Mouse (Mus musculus) limb, embryonic 10.5 days (tissue): ENCODE data around the gene Coq4. TPM values are rescaled to one million over a fixed set of nuclear protein-coding genes. Genes with fewer than 3 reads are reported as not detected.

ENCODE experiments used
- DNase-seq: peaks from one replicate; pipeline ENCODE4 v3.0.0-alpha.2; 2017; ENCODE audit warnings: low spot score
- H3K27ac ChIP-seq: fragments of 300-500 bp; sonication (generic); 2 replicates; pipeline ENCODE4 v1.5.1; 2016; ENCODE audit warnings: mild to moderate bottlenecking
- H3K27me3 ChIP-seq: fragments of 300-500 bp; sonication (generic); 2 replicates; pipeline ENCODE4 v1.6.1; 2016; ENCODE audit warnings: low read depth, mild to moderate bottlenecking; ENCODE audit not compliant: poor library complexity, severe bottlenecking
- H3K36me3 ChIP-seq: fragments of 300-500 bp; sonication (generic); 2 replicates; pipeline ENCODE4 v1.6.1; 2016; ENCODE audit warnings: mild to moderate bottlenecking, moderate library complexity
- H3K4me1 ChIP-seq: fragments of 300-500 bp; sonication (generic); 2 replicates; pipeline ENCODE4 v1.6.1; 2016
- H3K4me3 ChIP-seq: fragments of 300-500 bp; sonication (generic); 2 replicates; pipeline ENCODE4 v1.5.1; 2016; ENCODE audit warnings: mild to moderate bottlenecking, moderate library complexity
- H3K9me3 ChIP-seq: fragments of 300-500 bp; sonication (generic); replicated peaks from 2 replicates; pipeline ENCODE4 v1.6.1; 2016; ENCODE audit warnings: mild to moderate bottlenecking
- WGBS: fragments of 180-500 bp; shearing (Covaris S2); methylation state at CpG from one replicate; pipeline ENCODE4 v1.1.7; 2016; 5-methylcytosine and 5-hydroxymethylcytosine counted together
- polyA plus RNA-seq: library from polyadenylated mRNA; unstranded; fragments of >200 nt; fragmentation: Nextera tagmentation; extraction: Ambion mirVana; gene quantifications from 2 replicates; pipeline ENCODE4 v1.2.1, GENCODE M21; 2016

Gene Coq4
- polyA plus RNA-seq: 45.5 and 52.8 TPM in 2 replicates

DNA sequence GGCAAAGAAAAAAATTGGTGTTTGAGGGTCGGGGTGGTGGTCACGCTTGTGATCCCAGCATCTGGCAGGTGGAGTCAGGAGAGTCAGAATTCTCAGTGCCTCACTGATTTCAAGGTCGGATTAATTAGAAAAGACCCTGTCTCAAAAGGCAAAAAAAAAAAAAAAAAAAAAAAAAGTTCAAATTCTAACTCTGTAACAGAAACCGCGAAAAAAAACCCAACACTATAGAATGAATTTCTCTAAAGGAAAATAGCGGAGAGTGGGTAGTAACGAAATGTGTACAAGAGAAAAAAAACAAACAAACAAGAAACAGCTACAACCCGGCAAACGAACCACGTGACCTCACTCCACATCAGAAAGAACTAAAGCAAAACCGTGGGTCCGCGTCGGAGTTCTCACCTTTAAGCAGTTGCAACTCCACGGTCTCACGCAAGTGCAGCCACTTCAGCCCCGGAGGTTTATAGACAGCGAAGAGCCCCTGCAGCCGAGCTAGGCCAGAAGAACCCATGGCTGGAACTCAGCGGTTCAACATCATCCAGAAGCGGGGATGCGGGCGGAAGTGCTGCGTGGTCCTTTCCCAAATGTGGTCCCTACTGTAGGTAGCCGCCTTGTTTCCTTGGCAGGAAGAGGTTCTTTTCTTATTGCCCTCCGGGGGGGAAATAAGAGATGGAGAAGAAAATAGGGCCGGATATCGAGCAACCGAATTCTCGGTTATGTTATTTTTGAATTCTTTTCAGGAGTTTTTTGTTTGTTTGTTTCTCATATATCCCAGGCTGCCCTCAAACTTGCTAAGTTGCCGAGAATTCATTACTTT, at the start of gene Coq4:
Coq4 (plus strand) TSS at position 390 of the 814 bp plus-strand sequence.
- H3K4me1 ChIP-seq: peaks cover 15% of the 10 kb centered on the region
- peak; percentile 93 for DNase-seq
- no peaks in the 10 kb centered on the region for H3K27me3 ChIP-seq
- peak within 1 kb of the TSS; percentile 79 for H3K4me3 ChIP-seq
- 0 out of 2 replicates have a peak, but pooled peaks cover under 1% of the 10 kb centered on the region for H3K9me3 ChIP-seq
- WGBS: 1% methylated on average over 31 of the region's 31 CpGs
- H3K27ac ChIP-seq: peak within 1 kb of the TSS; percentile 83
- H3K36me3 ChIP-seq: peaks cover 71% of the 10 kb centered on the region

DNA sequence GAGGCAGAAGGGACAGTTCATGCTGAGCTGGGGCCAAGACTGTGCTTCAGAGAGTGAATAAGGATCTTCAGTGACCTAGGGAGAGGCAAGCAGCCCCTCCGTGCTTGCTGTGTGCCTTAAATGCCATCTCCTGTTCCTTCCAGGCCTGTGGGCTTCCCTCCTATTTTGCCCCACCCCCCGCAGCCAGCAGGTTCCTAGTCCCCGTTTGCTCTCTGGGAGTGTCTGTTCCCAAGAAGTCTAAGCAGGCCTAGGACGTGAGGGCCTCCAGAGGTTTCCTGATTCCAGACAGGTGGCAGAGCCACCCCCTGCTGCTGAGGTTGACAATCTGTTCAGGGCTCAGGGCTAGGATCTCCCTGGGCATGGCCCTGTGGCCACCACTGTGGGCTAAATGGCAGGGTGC, 48.5 kb upstream of the Coq4 start:
- Histone ChIP-seq H3K27me3 (no peaks in the 10 kb centered on the region), H3K36me3 (peaks cover 68% of the 10 kb centered on the region), H3K4me1 (0 out of 2 replicates have a peak, but pooled peaks cover 3% of the 10 kb centered on the region), H3K4me3 (no peak overlapping the region), H3K9me3 (no peaks in the 10 kb centered on the region), H3K27ac (no peak overlapping the region)
- 60% methylated on average over 4 of the region's 4 CpGs for WGBS
- no peak for DNase-seq

DNA sequence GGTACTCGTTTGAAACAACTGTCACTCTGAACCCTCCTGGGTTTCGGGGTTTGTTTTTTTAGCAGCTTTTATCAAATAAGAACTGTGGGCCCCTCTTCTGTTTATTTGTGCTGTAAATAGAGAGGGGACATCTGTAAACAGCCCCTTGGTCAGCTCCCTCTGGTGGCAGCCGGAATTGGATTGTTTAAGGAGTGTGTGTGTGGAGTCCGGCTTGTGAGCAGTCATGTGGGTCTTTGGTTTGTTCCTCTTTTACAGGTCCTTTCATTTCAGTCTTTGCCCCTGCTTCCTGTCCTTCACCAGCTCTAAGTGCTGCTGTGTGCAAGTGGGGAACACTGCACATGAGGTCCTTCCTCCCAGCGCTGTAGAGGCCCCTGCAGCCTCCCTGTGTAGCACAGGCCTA, 47.9 kb upstream of the Coq4 start:
- H3K4me3 ChIP-seq: no peak overlapping the region
- 57% methylated on average over 5 of the region's 5 CpGs for WGBS
- 0 out of 2 replicates have a peak, but pooled peaks cover 3% of the 10 kb centered on the region for H3K4me1 ChIP-seq
- no peak overlapping the region for H3K27ac ChIP-seq
- H3K27me3 ChIP-seq: no peaks in the 10 kb centered on the region
- DNase-seq: no peak
- H3K9me3 ChIP-seq: no peaks in the 10 kb centered on the region
- peaks cover 62% of the 10 kb centered on the region for H3K36me3 ChIP-seq

DNA sequence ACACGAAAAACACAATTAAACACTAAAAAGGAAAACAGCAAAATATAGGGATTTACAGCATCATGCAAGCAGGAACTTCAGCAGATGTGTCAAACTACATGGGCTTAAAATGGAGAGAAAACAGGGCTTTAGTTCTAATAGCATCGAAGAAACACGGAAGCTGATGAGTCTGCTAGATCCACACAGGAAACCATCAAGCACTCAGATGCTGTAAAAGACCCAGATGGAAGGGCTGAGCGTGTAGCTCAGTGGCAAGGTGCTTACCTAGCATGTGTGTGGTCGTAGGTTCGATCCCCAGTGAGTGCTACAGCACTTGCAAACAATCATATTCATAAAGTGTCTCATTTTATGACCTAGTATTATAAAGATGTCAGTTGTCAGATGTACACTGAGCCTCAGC, 46.1 kb upstream of the Coq4 start:
- H3K9me3 ChIP-seq: no peaks in the 10 kb centered on the region
- peaks cover 44% of the 10 kb centered on the region for H3K36me3 ChIP-seq
- H3K27me3 ChIP-seq: peaks cover 17% of the 10 kb centered on the region
- 0 out of 2 replicates have a peak, but pooled peaks cover 3% of the 10 kb centered on the region for H3K4me1 ChIP-seq
- WGBS: 93% methylated on average over 6 of the region's 6 CpGs
- H3K27ac ChIP-seq: no peak overlapping the region
- no peak for DNase-seq
- H3K4me3 ChIP-seq: no peak overlapping the region

DNA sequence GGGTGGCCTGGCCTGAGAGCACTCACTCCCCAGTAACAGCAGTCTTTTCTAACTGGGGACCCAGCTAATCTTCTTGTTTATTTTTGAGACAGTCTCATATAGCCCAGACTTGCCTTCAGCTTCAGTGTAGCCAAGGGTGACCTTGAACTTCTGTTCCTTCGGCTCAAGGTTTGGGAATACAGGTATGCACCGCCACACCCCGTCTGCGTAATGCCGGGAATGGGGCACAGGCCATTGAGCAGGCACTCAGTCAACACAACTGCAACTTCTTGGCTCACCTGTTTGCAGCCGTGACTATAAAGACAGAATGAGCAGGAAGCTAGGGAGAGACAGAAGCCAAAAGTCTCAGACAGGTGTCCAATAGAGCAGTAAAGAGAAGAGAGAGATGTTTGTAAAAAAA, 43.0 kb upstream of the Coq4 start:
- Histone ChIP-seq H3K9me3 (no peaks in the 10 kb centered on the region), H3K4me3 (no peak overlapping the region), H3K36me3 (peaks cover 13% of the 10 kb centered on the region), H3K27me3 (peaks cover 47% of the 10 kb centered on the region), H3K27ac (no peak overlapping the region), H3K4me1 (peaks cover 7% of the 10 kb centered on the region)
- no peak for DNase-seq
- WGBS: 89% methylated on average over 6 of the region's 6 CpGs

DNA sequence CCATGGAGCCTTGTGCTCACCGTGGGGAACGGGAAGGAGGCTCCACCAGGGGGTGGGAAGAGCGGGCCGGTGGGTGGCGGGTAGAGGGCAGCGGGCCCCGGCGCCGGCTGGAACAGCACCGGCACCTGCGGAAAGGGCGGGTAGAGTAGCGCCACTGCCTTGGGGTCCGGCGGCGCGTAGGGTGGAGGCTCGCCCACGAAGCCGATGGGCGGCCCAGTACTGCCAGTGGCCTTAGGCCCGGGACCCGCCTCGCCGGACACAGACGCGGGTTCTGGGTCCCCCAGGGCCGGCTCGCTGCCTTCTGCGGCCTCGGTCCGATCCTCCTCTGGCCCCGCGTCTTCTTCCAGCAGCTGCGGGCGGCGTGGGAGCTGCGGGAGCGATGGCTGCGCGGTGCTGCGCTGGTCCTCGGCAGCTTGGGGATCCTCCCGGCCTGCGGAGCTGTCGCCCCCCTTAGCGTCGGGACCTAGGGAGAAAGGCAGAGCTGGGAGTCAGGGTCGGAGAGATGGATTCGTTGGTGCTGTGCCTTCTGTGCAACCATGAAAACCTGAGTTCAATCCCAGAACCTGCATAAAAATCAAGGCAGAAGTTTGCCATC, 40.0 kb upstream of the Coq4 start:
- H3K27ac ChIP-seq: peak overlapping the region; percentile 26
- 4% methylated on average over 50 of the region's 50 CpGs for WGBS

DNA sequence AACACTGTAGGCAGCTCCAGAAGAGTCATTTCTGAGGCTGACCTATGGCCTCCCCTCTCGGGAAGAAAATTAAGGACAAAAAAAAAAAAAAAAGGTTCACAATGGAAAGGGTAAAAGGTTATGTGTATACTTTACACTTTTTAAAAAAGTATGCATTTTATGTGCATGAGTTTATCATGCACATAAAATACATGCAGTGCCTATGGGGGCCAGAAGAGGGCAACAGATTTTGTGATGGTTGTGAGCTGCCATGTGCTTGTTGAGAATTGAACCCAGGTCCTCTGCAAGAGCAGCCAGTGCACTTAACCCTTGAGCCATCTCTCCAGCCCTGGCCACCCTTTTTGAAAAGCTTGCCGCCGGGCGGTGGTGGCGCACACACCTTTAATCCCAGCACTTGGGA, 39.4 kb upstream of the Coq4 start:
- Histone ChIP-seq H3K27ac (no peak overlapping the region), H3K9me3 (no peaks in the 10 kb centered on the region), H3K27me3 (peaks cover 83% of the 10 kb centered on the region), H3K36me3 (no peaks in the 10 kb centered on the region), H3K4me1 (peaks cover 19% of the 10 kb centered on the region), H3K4me3 (no peak overlapping the region)
- WGBS: 54% methylated on average over 5 of the region's 5 CpGs
- DNase-seq: no peak

More for the DNA sequence above, 40.0 kb upstream of the Coq4 start:
- DNase-seq: no peak
- peaks cover 19% of the 10 kb centered on the region for H3K4me1 ChIP-seq
- peaks cover 77% of the 10 kb centered on the region for H3K27me3 ChIP-seq
- H3K4me3 ChIP-seq: peak overlapping the region; percentile 47
- no peaks in the 10 kb centered on the region for H3K9me3 ChIP-seq
- H3K36me3 ChIP-seq: no peaks in the 10 kb centered on the region

DNA sequence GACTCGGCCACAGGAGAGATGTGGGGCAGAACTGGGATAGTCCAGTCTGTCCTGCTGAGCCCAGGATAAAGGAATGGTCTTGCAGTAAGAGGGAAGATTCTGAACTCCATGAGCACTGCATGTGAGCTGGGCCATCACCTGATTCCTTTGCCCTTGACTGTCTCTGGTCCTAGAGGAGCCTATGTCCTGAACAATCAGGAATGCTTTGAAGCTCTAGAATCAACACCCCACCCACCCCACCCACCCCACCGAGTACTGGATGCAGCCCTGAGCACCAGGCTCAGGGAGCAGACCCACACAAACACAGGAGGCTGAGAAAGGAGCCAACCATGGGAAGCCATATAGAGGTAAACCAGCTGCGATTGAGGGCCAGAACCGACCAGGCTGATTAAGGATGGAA, 38.8 kb upstream of the Coq4 start:
- Histone ChIP-seq H3K4me1 (peaks cover 19% of the 10 kb centered on the region), H3K27ac (no peak overlapping the region), H3K36me3 (no peaks in the 10 kb centered on the region), H3K9me3 (no peaks in the 10 kb centered on the region), H3K27me3 (peaks cover 90% of the 10 kb centered on the region), H3K4me3 (no peak overlapping the region)
- no peak for DNase-seq
- WGBS: 85% methylated on average over 4 of the region's 4 CpGs

DNA sequence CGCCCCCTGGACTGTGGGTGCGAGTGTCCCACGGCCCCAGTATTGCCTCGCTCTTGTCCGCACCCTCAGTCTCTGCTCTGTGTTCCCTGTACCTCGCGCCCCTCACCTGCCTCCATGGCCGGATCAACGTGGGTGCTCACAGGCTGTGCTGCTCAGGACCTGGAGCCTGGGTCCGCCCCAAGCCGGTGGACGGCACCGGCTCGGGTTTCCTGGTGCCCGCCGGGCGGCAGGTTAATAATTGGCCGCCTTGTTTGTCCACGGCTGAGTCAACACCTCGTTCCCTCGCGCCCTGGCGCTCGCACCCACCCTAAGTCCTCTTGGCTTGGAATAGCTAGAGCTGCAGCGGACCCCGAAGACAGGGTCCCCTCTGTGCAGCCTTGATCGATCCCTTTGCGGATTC, 35.8 kb upstream of the Coq4 start, which contains the start of gene Gm13420:
Gm13420 (minus strand) TSS at position 189 of the 400 bp plus-strand sequence.
- H3K27ac ChIP-seq: peak within 1 kb of the TSS; percentile 34; the same call in 1 of the 2 replicates
- peaks cover 19% of the 10 kb centered on the region for H3K4me1 ChIP-seq
- no peaks in the 10 kb centered on the region for H3K36me3 ChIP-seq
- H3K9me3 ChIP-seq: no peaks in the 10 kb centered on the region
- H3K27me3 ChIP-seq: peaks cover 70% of the 10 kb centered on the region
- peak within 1 kb of the TSS; percentile 32 for H3K4me3 ChIP-seq
- WGBS: 8% methylated on average over 28 of the region's 28 CpGs
- DNase-seq: peak; percentile 43

DNA sequence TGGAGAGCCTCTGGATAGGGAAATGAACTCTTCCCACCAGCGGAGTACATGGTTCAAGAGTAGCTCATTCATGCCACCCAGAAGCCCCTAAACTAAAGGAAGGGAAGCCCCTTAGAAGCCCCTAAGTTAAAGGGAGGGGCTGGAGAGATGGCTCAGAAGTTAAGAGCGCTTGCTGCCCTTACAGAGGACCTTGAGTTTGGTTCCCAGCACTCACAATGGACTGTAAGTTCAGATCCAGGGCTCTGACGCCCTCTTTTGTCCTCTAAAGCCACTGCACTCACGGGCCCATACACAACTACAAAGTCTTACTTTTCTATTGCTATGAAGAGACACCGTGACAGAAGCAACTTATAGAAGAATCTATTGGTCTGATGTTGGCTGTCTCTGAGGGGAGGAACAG, 34.9 kb upstream of the Coq4 start:
- WGBS: 88% methylated on average over 5 of the region's 5 CpGs
- H3K4me1 ChIP-seq: peaks cover 14% of the 10 kb centered on the region
- DNase-seq: no peak

DNA sequence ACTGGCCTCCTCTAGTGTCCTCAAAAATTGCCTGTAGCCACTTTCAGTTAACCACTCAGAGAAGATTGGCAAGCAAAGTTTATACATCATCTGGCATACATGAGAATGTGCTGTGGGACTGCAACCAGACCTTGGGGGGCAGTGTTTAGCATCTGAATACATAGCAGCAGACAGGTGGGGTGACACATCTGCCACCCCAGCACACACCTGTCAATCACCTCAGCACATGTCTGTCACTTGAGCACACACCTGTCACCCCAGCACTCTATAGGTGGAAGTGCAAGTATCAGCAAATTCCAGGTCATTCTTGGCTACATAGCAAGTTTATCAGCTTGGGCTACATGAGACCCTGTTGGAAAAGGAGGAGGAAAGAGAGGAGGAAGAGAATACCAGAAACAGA, 31.6 kb upstream of the Coq4 start:
- Histone ChIP-seq H3K4me1 (peaks cover 11% of the 10 kb centered on the region), H3K27ac (no peak overlapping the region), H3K9me3 (no peaks in the 10 kb centered on the region), H3K27me3 (peaks cover 29% of the 10 kb centered on the region), H3K4me3 (no peak overlapping the region), H3K36me3 (no peaks in the 10 kb centered on the region)
- DNase-seq: no peak

More for the DNA sequence above, 34.9 kb upstream of the Coq4 start:
- H3K36me3 ChIP-seq: no peaks in the 10 kb centered on the region
- no peaks in the 10 kb centered on the region for H3K9me3 ChIP-seq
- H3K27me3 ChIP-seq: peaks cover 61% of the 10 kb centered on the region
- H3K4me3 ChIP-seq: no peak overlapping the region
- no peak overlapping the region for H3K27ac ChIP-seq

DNA sequence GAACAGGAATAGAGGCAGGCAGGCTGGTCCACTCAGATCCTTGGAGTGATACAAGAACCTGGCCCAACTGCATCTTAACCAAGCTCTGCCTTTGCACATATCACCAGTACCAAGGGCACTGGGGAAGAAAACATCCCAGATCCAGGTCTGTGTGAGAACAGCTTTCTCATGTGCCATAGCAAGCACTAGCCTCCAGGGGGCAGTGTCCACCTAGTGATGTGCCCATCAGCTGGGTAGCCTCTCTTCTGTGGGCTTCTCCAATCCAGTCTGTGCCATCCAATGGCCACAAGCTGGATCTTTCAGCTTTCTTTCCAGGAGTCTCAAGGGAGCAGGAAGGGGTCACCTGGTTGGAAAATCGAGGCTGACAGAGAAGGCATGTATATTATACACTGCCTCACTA, 22.5 kb upstream of the Coq4 start:
- no peak overlapping the region for H3K27ac ChIP-seq
- no peaks in the 10 kb centered on the region for H3K9me3 ChIP-seq
- H3K27me3 ChIP-seq: peaks cover 7% of the 10 kb centered on the region; the same call in 1 of the 2 replicates
- H3K4me1 ChIP-seq: no peaks in the 10 kb centered on the region
- H3K36me3 ChIP-seq: no peaks in the 10 kb centered on the region
- no peak overlapping the region for H3K4me3 ChIP-seq
- 6% methylated on average over 1 of the region's 1 CpGs for WGBS
- DNase-seq: peak; percentile 80

DNA sequence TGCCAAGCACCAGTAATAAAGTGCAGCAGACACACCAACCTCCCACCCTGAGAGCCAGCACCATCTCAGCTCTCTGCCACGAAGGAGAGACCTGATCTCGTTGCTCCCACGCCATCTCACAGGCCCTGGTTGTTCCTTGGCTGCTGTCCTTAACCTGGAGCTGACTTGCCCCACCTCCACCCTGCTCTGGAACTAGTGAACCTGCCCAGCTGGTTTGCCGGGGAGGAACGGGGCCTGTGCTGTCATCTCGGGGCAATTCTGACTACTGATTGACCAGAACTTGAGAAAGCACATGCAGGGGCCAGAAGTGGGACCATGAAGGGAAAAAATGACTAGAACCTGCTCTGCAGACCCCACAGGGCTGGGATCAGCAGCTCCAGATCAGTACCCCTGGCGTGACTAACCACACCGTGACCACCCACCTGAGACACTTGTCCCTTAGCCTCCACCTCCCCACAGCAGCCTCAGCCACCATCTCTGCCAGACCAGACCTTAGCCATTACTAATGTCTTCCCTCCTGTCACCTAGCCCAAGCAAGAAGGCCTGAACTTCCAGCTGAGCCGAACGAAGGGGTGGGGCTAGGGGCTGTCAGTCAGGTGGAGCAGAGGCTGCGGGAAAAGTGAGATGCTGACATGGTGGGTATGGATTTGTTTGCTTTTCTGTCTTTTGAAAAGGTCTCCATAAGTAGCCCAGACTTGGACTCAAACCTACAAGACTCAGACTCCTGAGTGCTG, 19.1 kb upstream of the Coq4 start:
- no peak for DNase-seq
- Histone ChIP-seq H3K27ac (no peak overlapping the region), H3K4me3 (no peak overlapping the region), H3K4me1 (no peaks in the 10 kb centered on the region), H3K9me3 (no peaks in the 10 kb centered on the region), H3K27me3 (no peaks in the 10 kb centered on the region), H3K36me3 (peaks cover 5% of the 10 kb centered on the region)
- WGBS: 69% methylated on average over 11 of the region's 11 CpGs
